Mouse (Mus musculus) erythroblast, embryonic 14.5 days (primary cell): ENCODE results near the gene Bzw2. TPM values are rescaled to one million over a fixed set of nuclear protein-coding genes. Genes with fewer than 3 reads are reported as not detected.
A peak's percentile ranks its signal among the peaks of the same experiment; 100 is the strongest.

Source experiments
- H3K27me3 ChIP-seq: 2 replicates; pipeline ENCODE4 v1.6.1; 2012; ENCODE audit warnings: inconsistent platforms; ENCODE audit not compliant: control insufficient read depth
- H3K36me3 ChIP-seq: 2 replicates; pipeline ENCODE4 v1.6.1; 2012; ENCODE audit warnings: mild to moderate bottlenecking, inconsistent platforms; ENCODE audit not compliant: control insufficient read depth
- H3K4me1 ChIP-seq: 2 replicates; pipeline ENCODE4 v1.6.1; 2012; ENCODE audit warnings: inconsistent platforms; ENCODE audit not compliant: control insufficient read depth
- H3K4me3 ChIP-seq: replicated peaks from 2 replicates; pipeline ENCODE3; 2012; ENCODE audit warnings: moderate library complexity, mild to moderate bottlenecking, inconsistent platforms
- H3K9me3 ChIP-seq: 2 replicates; pipeline ENCODE4 v1.6.1; 2012; ENCODE audit warnings: low read length, inconsistent platforms, mixed read lengths; ENCODE audit not compliant: control insufficient read depth
- GATA1 ChIP-seq: IDR thresholded peaks from 2 replicates; pipeline ENCODE4 v1.6.1; 2012; ENCODE audit warnings: low read length, inconsistent platforms, mixed read lengths
- TAL1 ChIP-seq: IDR thresholded peaks from 3 replicates; pipeline ENCODE4 v1.6.1; 2012; ENCODE audit warnings: low read length, inconsistent platforms, mixed read lengths
- polyA plus RNA-seq: library from polyadenylated mRNA; stranded (reverse); fragments of >175 nt; gene quantifications from 2 replicates; pipeline ENCODE4 v1.2.3, GENCODE M21; 2012

The Bzw2 gene
- polyA plus RNA-seq, 1 experiment = 0.22 TPM

GRCm38 (mm10) chr12:36050276-36050675, 107.6 kb downstream of the Bzw2 start:
- Histone ChIP-seq H3K36me3 (no peaks in the 10 kb centered on the region), H3K4me1 (peaks cover 3% of the 10 kb centered on the region), H3K27me3 (no peaks in the 10 kb centered on the region), H3K4me3 (no peak overlapping the region), H3K9me3 (no peaks in the 10 kb centered on the region)
- no peak for TF ChIP-seq GATA1
- TF ChIP-seq TAL1 = no peak

- no peaks in the 10 kb centered on the region for H3K9me3 ChIP-seq
Measured at GRCm38 (mm10) chr12:36047593-36047992, 110.3 kb downstream of the Bzw2 start.

GRCm38 (mm10) chr12:36046196-36046595, 111.7 kb downstream of the Bzw2 start:
- no peak for TF ChIP-seq GATA1
- TF ChIP-seq TAL1 = no peak
- H3K27me3 ChIP-seq = no peaks in the 10 kb centered on the region; the same call in 1 of the 2 replicates
- no peaks in the 10 kb centered on the region for H3K9me3 ChIP-seq
- H3K36me3 ChIP-seq = no peaks in the 10 kb centered on the region
- H3K4me1 ChIP-seq = peaks cover 17% of the 10 kb centered on the region
- no peak overlapping the region for H3K4me3 ChIP-seq

More at GRCm38 (mm10) chr12:36047593-36047992, 110.3 kb downstream of the Bzw2 start:
- peaks cover 4% of the 10 kb centered on the region for H3K4me1 ChIP-seq
- H3K36me3 ChIP-seq = no peaks in the 10 kb centered on the region
- H3K27me3 ChIP-seq = no peaks in the 10 kb centered on the region
- TF ChIP-seq TAL1 = no peak
- TF ChIP-seq GATA1 = no peak
- H3K4me3 ChIP-seq = no peak overlapping the region

GRCm38 (mm10) chr12:36044691-36045090, 113.2 kb downstream of the Bzw2 start:
- Histone ChIP-seq H3K27me3 (no peaks in the 10 kb centered on the region; the same call in 1 of the 2 replicates), H3K9me3 (no peaks in the 10 kb centered on the region), H3K4me1 (peaks cover 26% of the 10 kb centered on the region), H3K4me3 (no peak overlapping the region), H3K36me3 (no peaks in the 10 kb centered on the region)
- TF ChIP-seq GATA1 (no peak), TAL1 (no peak)

DNA sequence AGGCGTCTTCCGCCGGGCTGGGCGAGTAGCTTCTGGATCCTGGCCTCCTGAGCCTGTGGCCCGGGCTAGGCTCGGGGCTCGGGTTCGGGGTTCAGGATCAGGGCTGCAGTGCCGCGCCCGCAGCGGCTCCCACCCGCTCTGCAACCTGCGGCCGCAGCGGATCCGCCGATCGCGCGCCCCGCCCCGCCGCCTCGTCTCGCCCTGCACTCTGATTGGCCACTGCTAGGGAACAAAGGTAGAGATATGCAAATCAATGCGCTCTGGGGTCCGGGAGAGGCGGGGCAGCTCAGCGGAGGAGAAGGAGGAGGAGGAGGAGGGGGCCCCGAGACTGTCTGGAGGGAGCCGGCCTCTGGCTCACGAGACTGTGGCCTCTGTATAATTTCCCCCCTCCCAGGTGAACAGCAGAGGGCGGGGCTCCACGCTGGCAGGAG, 115.5 kb downstream of the Bzw2 start, which contains the start of gene Tspan13:
Gene Tspan13, minus strand, starts transcription at position 153 of the 431 bp plus-strand sequence.
- TF ChIP-seq GATA1 (no peak), TAL1 (no peak)
- H3K4me3 ChIP-seq = peak within 1 kb of the TSS; percentile 82
- H3K36me3 ChIP-seq = no peaks in the 10 kb centered on the region
- no peaks in the 10 kb centered on the region for H3K9me3 ChIP-seq
- H3K27me3 ChIP-seq = no peaks in the 10 kb centered on the region; the same call in 1 of the 2 replicates
- peaks cover 28% of the 10 kb centered on the region for H3K4me1 ChIP-seq

Other genes starting within 250 kb of the Bzw2 start
- not detected in 2 replicates for gene Agr3, start 232.5 kb downstream of the Bzw2 start, polyA plus RNA-seq
- not detected in 2 replicates for gene Agr2, start 165.2 kb downstream of the Bzw2 start, polyA plus RNA-seq
- 2.1 and 2.3 TPM in 2 replicates for gene Tspan13, start 115.6 kb downstream of the Bzw2 start, polyA plus RNA-seq
- gene Ankmy2, start 966 bp downstream of the Bzw2 start, polyA plus RNA-seq = 0.04 and 0.07 TPM in 2 replicates
- gene Lrrc72, start 95.3 kb upstream of the Bzw2 start, polyA plus RNA-seq = not detected in 2 replicates
- gene Sostdc1, start 156.1 kb upstream of the Bzw2 start, polyA plus RNA-seq = not detected in 2 replicates
- not detected in 2 replicates for gene Ispd, start 223.4 kb upstream of the Bzw2 start, polyA plus RNA-seq
- gene D630036H23Rik, start 224.1 kb upstream of the Bzw2 start, polyA plus RNA-seq = not detected in 2 replicates